Comparison of ENCODE assay signal across 30 mouse cellular contexts in genomic region chr7:102153691-102154090, GRCm38 (mm10). TPM values are rescaled to one million over a fixed set of nuclear protein-coding genes. Genes with fewer than 3 reads are reported as not detected.
"Had no signal": no experiment of that assay in that cellular context is flagged by ENCODE, and none has a peak within 500 bp of the region (broad histone marks: within the 10 kb centered on the region; RNA-seq: fewer than 3 reads in every experiment).

No protein-coding gene starts in this region.

- DNase-seq: kidney, adult 8-10 months; kidney, postnatal 10 days; kidney, postnatal 36 days; layer of hippocampus, postnatal 36 days; liver, postnatal 0 days; lung, embryonic 14.5 days; lung, postnatal 10 days; lung, postnatal 36 days; retina, postnatal 1 day; right cerebral cortex, postnatal 25 days; spleen, adult 18-20 months; thymus, postnatal 25 days had no signal

- H3K4me1 ChIP-seq: kidney, embryonic 15.5 days; midbrain, embryonic 10.5 days; midbrain, embryonic 13.5 days; neural tube, embryonic 13.5 days; stomach, embryonic 15.5 days had no signal

- H3K27ac ChIP-seq: kidney, embryonic 15.5 days; left cerebral cortex, adult 2 months; liver, embryonic 14.5 days; midbrain, embryonic 10.5 days; midbrain, embryonic 13.5 days; neural tube, embryonic 13.5 days; stomach, embryonic 15.5 days had no signal

- H3K4me3 ChIP-seq: kidney, embryonic 15.5 days; left cerebral cortex, adult 2 months; midbrain, embryonic 10.5 days; midbrain, embryonic 13.5 days; myocyte; neural tube, embryonic 13.5 days; stomach, embryonic 15.5 days had no signal

- ATAC-seq: liver, postnatal 0 days; midbrain, embryonic 13.5 days; midbrain, embryonic 16.5 days had no signal

- H3K27me3 ChIP-seq: kidney, embryonic 15.5 days; midbrain, embryonic 13.5 days; neural tube, embryonic 13.5 days; stomach, embryonic 15.5 days had no signal

RNA-seq across cellular contexts. Expression of gene Chrna10, which starts 37.1 kb away (rescaled TPM):
- total RNA-seq: layer of hippocampus, postnatal 10 days; layer of hippocampus, postnatal 36 days; megakaryocyte, adult 5-6 weeks; monocyte, adult 5-6 weeks had no signal
- polyA plus RNA-seq: kidney, embryonic 15.5 days; limb, embryonic 11.5 days; liver, embryonic 11.5 days; liver, embryonic 14.5 days; liver, postnatal 0 days; lung, embryonic 14.5 days; midbrain, embryonic 10.5 days; midbrain, embryonic 13.5 days; midbrain, embryonic 16.5 days; neural tube, embryonic 13.5 days; stomach, embryonic 15.5 days had no signal

RNA-seq across cellular contexts. Expression of gene Art5, which starts 44.4 kb away (rescaled TPM):
- total RNA-seq: layer of hippocampus, adult 8-10 months; layer of hippocampus, postnatal 10 days; layer of hippocampus, postnatal 36 days; left cerebral cortex, adult 2 months; left cerebral cortex, postnatal 10 days; left cerebral cortex, postnatal 36 days; monocyte, adult 5-6 weeks had no signal
- polyA plus RNA-seq: midbrain, embryonic 16.5 days had no signal

RNA-seq across cellular contexts. Expression of gene Art1, which starts 52.1 kb away (rescaled TPM):
- total RNA-seq: layer of hippocampus, adult 8-10 months; layer of hippocampus, postnatal 10 days; layer of hippocampus, postnatal 36 days; left cerebral cortex, adult 2 months; left cerebral cortex, postnatal 10 days; left cerebral cortex, postnatal 36 days; megakaryocyte, adult 5-6 weeks; monocyte, adult 5-6 weeks; neutrophil, adult 5-6 weeks had no signal
